ENCODE assay signal across 27 mouse cellular contexts in genomic region chr13:99355072-99355471, GRCm38 (mm10). TPM values are rescaled to one million over a fixed set of nuclear protein-coding genes. Genes with fewer than 3 reads are reported as not detected.
DNase-seq lines count a peak whose midpoint lies in the region; ATAC-seq and TF ChIP-seq lines count a peak whose summit lies in the region.
"Had no signal": no experiment of that assay in that cellular context is flagged by ENCODE, and none has a peak within 500 bp of the region (broad histone marks: within the 10 kb centered on the region; RNA-seq: fewer than 3 reads in every experiment).

No protein-coding gene starts in this region.

- H3K27ac ChIP-seq in intestine, embryonic 15.5 days = peak overlapping the region; percentile 40
- H3K27ac ChIP-seq in intestine, postnatal 0 days (ENCODE audit: low read depth, low read length) = no peak overlapping the region
- H3K27ac ChIP-seq in midbrain, embryonic 10.5 days (replicated peaks) = peak overlapping the region; percentile 49; the same call in 1 of the 2 replicates
- H3K27ac ChIP-seq in midbrain, embryonic 11.5 days (ENCODE audit: low read depth, low read length) = no peak overlapping the region
- peak overlapping the region; percentile 68 for H3K27ac ChIP-seq in stomach, embryonic 15.5 days
- H3K27ac ChIP-seq: heart, adult 2 months; hindbrain, embryonic 15.5 days; layer of hippocampus, adult 2 months; left cerebral cortex, adult 2 months; limb, embryonic 13.5 days; lung, embryonic 15.5 days; midbrain, embryonic 13.5 days; neural tube, embryonic 13.5 days had no signal

- intact Hi-C loops in heart, postnatal 14 days (cut with DNase I) = loop anchor here (10.0 kb wide), 1 partner anchor 660 kb away; the partner anchor contains the start of gene Mccc2

- peak; percentile 61 for DNase-seq in heart, adult 11 months
- DNase-seq in heart, postnatal 14 days = no peak
- DNase-seq in midbrain, embryonic 10.5 days (ENCODE audit: low spot score) = no peak
- no peak for DNase-seq in midbrain, embryonic 11.5 days (ENCODE audit: low spot score, missing footprints)
- no peak for DNase-seq in frontal cortex, adult 2 months (ENCODE audit: extremely low spot score in 1 of 2, low spot score in 1 of 2)
- DNase-seq: adrenal gland, adult 8-10 months; cerebellum, adult 8-10 months; cerebellum, postnatal 25 days; gastrocnemius, postnatal 25 days; heart, adult 2 months; heart, postnatal 36 days; kidney, postnatal 25 days; lung, postnatal 36 days; thymus, adult 2 months; thymus, postnatal 36 days had no signal

- no peak overlapping the region for H3K4me2 ChIP-seq in intestine, embryonic 15.5 days (replicated peaks)
- H3K4me2 ChIP-seq in intestine, postnatal 0 days (replicated peaks; ENCODE audit: low read depth) = no peak overlapping the region
- no peak overlapping the region for H3K4me2 ChIP-seq in midbrain, embryonic 11.5 days
- H3K4me2 ChIP-seq in stomach, embryonic 15.5 days = no peak overlapping the region
- H3K4me2 ChIP-seq: hindbrain, embryonic 15.5 days; limb, embryonic 13.5 days; liver, embryonic 11.5 days; lung, embryonic 15.5 days; midbrain, embryonic 13.5 days; neural tube, embryonic 13.5 days had no signal

- no peaks in the 10 kb centered on the region; the same call in 1 of the 2 replicates for H3K36me3 ChIP-seq in intestine, embryonic 15.5 days
- H3K36me3 ChIP-seq in intestine, postnatal 0 days (ENCODE audit: control insufficient read depth, insufficient read depth) = peaks cover 8% of the 10 kb centered on the region; the same call in 1 of the 2 replicates
- H3K36me3 ChIP-seq in midbrain, embryonic 10.5 days = peaks cover 44% of the 10 kb centered on the region
- no peaks in the 10 kb centered on the region; the same call in 1 of the 2 replicates for H3K36me3 ChIP-seq in midbrain, embryonic 11.5 days (ENCODE audit: control insufficient read depth, insufficient read depth, low read length)
- 0 out of 2 replicates have a peak, but pooled peaks cover 10% of the 10 kb centered on the region for H3K36me3 ChIP-seq in stomach, embryonic 15.5 days

- H3K4me1 ChIP-seq in intestine, embryonic 15.5 days (replicated peaks) = peaks cover 3% of the 10 kb centered on the region; the same call in 1 of the 2 replicates
- no peaks in the 10 kb centered on the region; the same call in 1 of the 2 replicates for H3K4me1 ChIP-seq in intestine, postnatal 0 days (replicated peaks; ENCODE audit: control insufficient read depth, insufficient read depth, low read length)
- H3K4me1 ChIP-seq in midbrain, embryonic 10.5 days = peaks cover 8% of the 10 kb centered on the region
- H3K4me1 ChIP-seq in midbrain, embryonic 11.5 days (ENCODE audit: control insufficient read depth, insufficient read depth, low read length) = no peaks in the 10 kb centered on the region
- peaks cover 4% of the 10 kb centered on the region; the same call in 1 of the 2 replicates for H3K4me1 ChIP-seq in stomach, embryonic 15.5 days
- H3K4me1 ChIP-seq: limb, embryonic 13.5 days had no signal

- H3K9me3 ChIP-seq in intestine, embryonic 15.5 days = no peaks in the 10 kb centered on the region
- no peaks in the 10 kb centered on the region for H3K9me3 ChIP-seq in intestine, postnatal 0 days (ENCODE audit: control insufficient read depth)
- no peaks in the 10 kb centered on the region for H3K9me3 ChIP-seq in midbrain, embryonic 10.5 days (replicated peaks)
- H3K9me3 ChIP-seq in midbrain, embryonic 11.5 days (ENCODE audit: control insufficient read depth, low read length) = no peaks in the 10 kb centered on the region
- H3K9me3 ChIP-seq in stomach, embryonic 15.5 days = no peaks in the 10 kb centered on the region
- H3K9me3 ChIP-seq: hindbrain, embryonic 15.5 days; limb, embryonic 13.5 days; lung, embryonic 15.5 days; midbrain, embryonic 13.5 days; neural tube, embryonic 13.5 days had no signal

- H3K4me3 ChIP-seq in intestine, embryonic 15.5 days (replicated peaks) = no peak overlapping the region
- H3K4me3 ChIP-seq in intestine, postnatal 0 days (ENCODE audit: low read depth, low read length) = no peak overlapping the region
- no peak overlapping the region for H3K4me3 ChIP-seq in midbrain, embryonic 10.5 days
- H3K4me3 ChIP-seq in midbrain, embryonic 11.5 days (ENCODE audit: low read depth, low read length) = no peak overlapping the region
- no peak overlapping the region for H3K4me3 ChIP-seq in stomach, embryonic 15.5 days (replicated peaks)
- H3K4me3 ChIP-seq: heart, adult 2 months; hindbrain, embryonic 15.5 days; layer of hippocampus, adult 2 months; left cerebral cortex, adult 2 months; limb, embryonic 13.5 days; lung, embryonic 15.5 days; midbrain, embryonic 13.5 days; neural tube, embryonic 13.5 days had no signal

- no peak overlapping the region for H3K9ac ChIP-seq in intestine, embryonic 15.5 days
- H3K9ac ChIP-seq in intestine, postnatal 0 days (ENCODE audit: low read depth, low read length) = no peak overlapping the region
- H3K9ac ChIP-seq in midbrain, embryonic 11.5 days (ENCODE audit: low read length) = no peak overlapping the region
- no peak overlapping the region for H3K9ac ChIP-seq in stomach, embryonic 15.5 days
- H3K9ac ChIP-seq: hindbrain, embryonic 15.5 days; limb, embryonic 13.5 days; lung, embryonic 15.5 days; midbrain, embryonic 13.5 days; neural tube, embryonic 13.5 days had no signal

- no peaks in the 10 kb centered on the region for H3K27me3 ChIP-seq in intestine, embryonic 15.5 days (replicated peaks)
- no peaks in the 10 kb centered on the region for H3K27me3 ChIP-seq in intestine, postnatal 0 days (replicated peaks; ENCODE audit: control insufficient read depth, insufficient read depth, low read length)
- no peaks in the 10 kb centered on the region for H3K27me3 ChIP-seq in midbrain, embryonic 10.5 days (ENCODE audit: low read depth, poor library complexity, severe bottlenecking)
- no peaks in the 10 kb centered on the region for H3K27me3 ChIP-seq in midbrain, embryonic 11.5 days (ENCODE audit: control insufficient read depth, insufficient read depth, low read length)
- no peaks in the 10 kb centered on the region for H3K27me3 ChIP-seq in stomach, embryonic 15.5 days (replicated peaks)
- H3K27me3 ChIP-seq: hindbrain, embryonic 15.5 days; limb, embryonic 13.5 days; lung, embryonic 15.5 days; midbrain, embryonic 13.5 days; neural tube, embryonic 13.5 days had no signal

- ATAC-seq in intestine, embryonic 15.5 days = no peak
- no peak for ATAC-seq in intestine, postnatal 0 days
- ATAC-seq in midbrain, embryonic 11.5 days (ENCODE audit: low FRiP score) = no peak
- no peak for ATAC-seq in stomach, embryonic 15.5 days (ENCODE audit: insufficient read depth, low FRiP score, low read depth)
- ATAC-seq: forebrain, embryonic 14.5 days; midbrain, embryonic 13.5 days had no signal

- 74% methylated on average over 6 of the region's 6 CpGs for WGBS in intestine, embryonic 15.5 days
- WGBS in intestine, postnatal 0 days = 77% methylated on average over 6 of the region's 6 CpGs
- WGBS in midbrain, embryonic 10.5 days = 90% methylated on average over 6 of the region's 6 CpGs
- WGBS in midbrain, embryonic 11.5 days = 92% methylated on average over 6 of the region's 6 CpGs
- 68% methylated on average over 6 of the region's 6 CpGs for WGBS in stomach, embryonic 15.5 days

- no peak for TF ChIP-seq CTCF in intestine, postnatal 0 days (IDR thresholded peaks at IDR 0.05; ENCODE audit: low read depth)

RNA-seq across cellular contexts. Expression of gene Mrps27, which starts 10.5 kb away (rescaled TPM):
- 10 to 100 TPM; 37.2 to 42.8 TPM for total RNA-seq in heart, postnatal 14 days (2021)
- polyA plus RNA-seq in intestine, embryonic 15.5 days (2015; fragmentation: Nextera tagmentation; extraction: Ambion mirVana) = 71.4 and 72.2 TPM in 2 replicates
- polyA plus RNA-seq in intestine, postnatal 0 days (2015; fragmentation: Nextera tagmentation; extraction: Ambion mirVana) = 17.2 and 17.4 TPM in 2 replicates
- polyA plus RNA-seq in midbrain, embryonic 10.5 days (2016; fragmentation: Nextera tagmentation; extraction: Ambion mirVana) = 73.9 and 79.9 TPM in 2 replicates
- polyA plus RNA-seq in midbrain, embryonic 11.5 days (2014; fragmentation: Nextera tagmentation; extraction: Ambion mirVana) = 60.1 and 64.1 TPM in 2 replicates
- 56.7 and 63.2 TPM in 2 replicates for polyA plus RNA-seq in stomach, embryonic 15.5 days (2015; fragmentation: Nextera tagmentation; extraction: Ambion mirVana)
- polyA plus RNA-seq in frontal cortex, adult 2 months (2012; rRNA removed) = 29.7 and 33.5 TPM in 2 replicates

RNA-seq across cellular contexts. Expression of gene Ptcd2, which starts 10.6 kb away (rescaled TPM):
- total RNA-seq in heart, postnatal 14 days (2021) = 10 to 100 TPM; 41.4 to 43.1 TPM
- polyA plus RNA-seq in intestine, embryonic 15.5 days (2015; fragmentation: Nextera tagmentation; extraction: Ambion mirVana) = 54.8 and 62.3 TPM in 2 replicates
- polyA plus RNA-seq in intestine, postnatal 0 days (2015; fragmentation: Nextera tagmentation; extraction: Ambion mirVana) = 28.3 and 28.5 TPM in 2 replicates
- polyA plus RNA-seq in midbrain, embryonic 10.5 days (2016; fragmentation: Nextera tagmentation; extraction: Ambion mirVana) = 53.2 and 54.4 TPM in 2 replicates
- 54.1 and 55.9 TPM in 2 replicates for polyA plus RNA-seq in midbrain, embryonic 11.5 days (2014; fragmentation: Nextera tagmentation; extraction: Ambion mirVana)
- 42.3 and 49.4 TPM in 2 replicates for polyA plus RNA-seq in stomach, embryonic 15.5 days (2015; fragmentation: Nextera tagmentation; extraction: Ambion mirVana)
- polyA plus RNA-seq in frontal cortex, adult 2 months (2012; rRNA removed) = 33.3 and 35.3 TPM in 2 replicates

Comparison
In these comparisons a context has a peak if more than half of its experiments do, and no peak if none do; other contexts are left out.
1. H3K27ac ChIP-seq: peak in intestine, embryonic 15.5 days (single experiment), midbrain, embryonic 10.5 days (single experiment) and stomach, embryonic 15.5 days (single experiment); none in intestine, postnatal 0 days (single experiment) and midbrain, embryonic 11.5 days (single experiment).